Comparison of ENCODE assay signal across 8 mouse cellular contexts in genomic region chrX:13243133-13244123, GRCm38 (mm10). TPM values are rescaled to one million over a fixed set of nuclear protein-coding genes. Genes with fewer than 3 reads are reported as not detected.
DNase-seq lines count a peak whose midpoint lies in the region; ATAC-seq and TF ChIP-seq lines count a peak whose summit lies in the region.

No protein-coding gene starts in this region.

- peak overlapping the region; percentile 95 for H3K27ac ChIP-seq in forebrain, embryonic 10.5 days
- H3K27ac ChIP-seq in intestine, embryonic 14.5 days (ENCODE audit: low read depth): peak overlapping the region; percentile 97

- H3K4me1 ChIP-seq in forebrain, embryonic 10.5 days: peaks cover 29% of the 10 kb centered on the region
- no peaks in the 10 kb centered on the region for H3K4me1 ChIP-seq in intestine, embryonic 14.5 days (replicated peaks; ENCODE audit: control insufficient read depth, insufficient read depth, low read length)

- no peaks in the 10 kb centered on the region for H3K9me3 ChIP-seq in forebrain, embryonic 10.5 days
- H3K9me3 ChIP-seq in intestine, embryonic 14.5 days (ENCODE audit: control insufficient read depth, low read length): no peaks in the 10 kb centered on the region

- H3K4me3 ChIP-seq in forebrain, embryonic 10.5 days: peak overlapping the region; percentile 49
- peak overlapping the region; percentile 36; the same call in 1 of the 2 replicates for H3K4me3 ChIP-seq in intestine, embryonic 14.5 days (ENCODE audit: low read depth, low read length)

- H3K36me3 ChIP-seq in forebrain, embryonic 10.5 days (replicated peaks): no peaks in the 10 kb centered on the region
- H3K36me3 ChIP-seq in intestine, embryonic 14.5 days (ENCODE audit: control insufficient read depth, insufficient read depth, low read length): no peaks in the 10 kb centered on the region

- POLR2A ChIA-PET in Patski (lab: Charles Lee): interaction anchor here (0.8 to 1.8 kb wide), 4 partner anchors 38 to 364 kb away, joined by 3 to 6 read pairs (median 3); partner anchors contain the start of gene Ddx3x

- peak overlapping the region; percentile 58 for H3K4me2 ChIP-seq in intestine, embryonic 14.5 days (ENCODE audit: low read length)

- no peak for TF ChIP-seq CTCF in Patski (IDR thresholded peaks at IDR 0.05)

- 35% methylated on average over 15 of the region's 15 CpGs for WGBS in forebrain, embryonic 10.5 days
- WGBS in intestine, embryonic 14.5 days: 20% methylated on average over 15 of the region's 15 CpGs

- peak; percentile 44 for ATAC-seq in Patski
- peak; percentile 45 for ATAC-seq in intestine, embryonic 14.5 days (replicated peaks; ENCODE audit: low FRiP score, low TSS enrichment, low read depth)
- no peak for ATAC-seq in activated CD4-positive, CD25-positive, alpha-beta regulatory T cell, adult 4 months

- DNase-seq in kidney, adult 11 months: peak; percentile 34
- DNase-seq in kidney, postnatal 14 days: no peak
- no peak for DNase-seq in Patski (ENCODE audit: low read depth, low spot score)
- no peak for DNase-seq in forebrain, embryonic 10.5 days (ENCODE audit: extremely low spot score, low spot score)
- no peak for DNase-seq in intestine, embryonic 14.5 days (ENCODE audit: low spot score)
- peak; percentile 42 for DNase-seq in lung, postnatal 36 days
- DNase-seq in spleen, postnatal 10 days (ENCODE audit: low spot score in 2 of 2): peak; percentile 13 to 37

- CTCF ChIA-PET in Patski (lab: Charles Lee): interaction anchor here (1.4 kb wide), 1 partner anchor 14 kb away, joined by 5 read pairs; no protein-coding TSS in a partner anchor

- H3K9ac ChIP-seq in intestine, embryonic 14.5 days (ENCODE audit: low read length): peak overlapping the region; percentile 52

- peaks cover 22% of the 10 kb centered on the region for H3K27me3 ChIP-seq in Patski
- H3K27me3 ChIP-seq in forebrain, embryonic 10.5 days (ENCODE audit: poor library complexity, severe bottlenecking): peaks cover 98% of the 10 kb centered on the region
- H3K27me3 ChIP-seq in intestine, embryonic 14.5 days (replicated peaks; ENCODE audit: control insufficient read depth, insufficient read depth, low read length): peaks cover 9% of the 10 kb centered on the region; the same call in 1 of the 2 replicates

- in situ Hi-C loops in Patski (cut with MboI; ENCODE audit: low pct_unique_long_range_greater_than_20kb): loop anchor here (5.0 kb wide), 1 partner anchor 219 kb away; no protein-coding TSS in a partner anchor

RNA-seq across cellular contexts. Expression of gene Ddx3x, which starts 37.3 kb away (rescaled TPM):
- 242 TPM for polyA plus RNA-seq in Patski (2021)
- 167 and 183 TPM in 2 replicates for polyA plus RNA-seq in forebrain, embryonic 10.5 days (2016; fragmentation: Nextera tagmentation; extraction: Ambion mirVana)
- polyA plus RNA-seq in intestine, embryonic 14.5 days (2014; fragmentation: Nextera tagmentation; extraction: Ambion mirVana): 140 and 170 TPM in 2 replicates
- 10 to 100 TPM; 33.9 to 42.2 TPM for polyA plus RNA-seq in activated CD4-positive, CD25-positive, alpha-beta regulatory T cell, adult 4 months (2017; shearing (Covaris generic))

Comparison
In these comparisons a context has a peak if more than half of its experiments do, and no peak if none do; other contexts are left out.
1. DNase-seq: peak in kidney, adult 11 months (single experiment), lung, postnatal 36 days (single experiment) and spleen, postnatal 10 days (2 of 2); none in kidney, postnatal 14 days (single experiment), Patski (single experiment), forebrain, embryonic 10.5 days (single experiment) and intestine, embryonic 14.5 days (single experiment).